Mouse (Mus musculus) myocyte (in vitro differentiated cells): ENCODE results near the gene Synpo2l. TPM values are rescaled to one million over a fixed set of nuclear protein-coding genes. Genes with fewer than 3 reads are reported as not detected.
"Not testable (repeated sequence)": the region's sequence is repeated elsewhere in the genome, so short reads cannot be mapped to it uniquely, and the experiment has no call there.

ENCODE experiments used
- H3K27me3 ChIP-seq: one replicate; pipeline ENCODE4 v1.6.1; 2011; ENCODE audit not compliant: control insufficient read depth, insufficient read depth, insufficient read length
- H3K36me3 ChIP-seq: one replicate; pipeline ENCODE4 v1.6.1; 2011; ENCODE audit not compliant: control insufficient read depth, insufficient read depth
- H3K4me2 ChIP-seq: one replicate; pipeline ENCODE4 v1.6.1; 2011; ENCODE audit warnings: low read depth, control low read depth
- H3K4me3 ChIP-seq: one replicate; pipeline ENCODE4 v1.5.1; 2011; ENCODE audit warnings: mild to moderate bottlenecking, control low read depth, moderate library complexity
- H3K79me2 ChIP-seq: one replicate; pipeline ENCODE4 v1.6.1; 2011; ENCODE audit not compliant: control insufficient read depth, insufficient read depth
- H3ac ChIP-seq: one replicate; pipeline ENCODE4 v1.6.1; 2011; ENCODE audit not compliant: control insufficient read depth, insufficient read length
- CEBPB ChIP-seq: IDR thresholded peaks from 2 replicates; pipeline ENCODE4 v1.6.1; 2011; ENCODE audit warnings: mild to moderate bottlenecking, moderate library complexity; ENCODE audit not compliant: poor library complexity, insufficient read depth, severe bottlenecking
- E2F4 ChIP-seq: IDR thresholded peaks from one replicate; pipeline ENCODE4 v1.6.1; 2011; ENCODE audit warnings: mild to moderate bottlenecking, control low read depth, moderate library complexity; ENCODE audit not compliant: insufficient read depth
- MAX ChIP-seq: IDR thresholded peaks from one replicate; pipeline ENCODE4 v1.6.1; 2011; ENCODE audit warnings: low read depth, mild to moderate bottlenecking, control low read depth
- MYOD1 ChIP-seq, 3 experiments: IDR thresholded peaks; one replicate each; pipeline ENCODE4 v1.6.1; 2011; ENCODE audit warnings: control low read depth in 2 of 3, low read depth in 2 of 3, mild to moderate bottlenecking in 2 of 3, moderate library complexity in 1 of 3; ENCODE audit not compliant: insufficient read length in 2 of 3, control insufficient read depth in 1 of 3
- MYOG ChIP-seq, 3 experiments: IDR thresholded peaks; one replicate each; pipeline ENCODE4 v1.6.1; 2011; ENCODE audit warnings: control low read depth in 2 of 3, low read depth in 2 of 3, mild to moderate bottlenecking in 2 of 3; ENCODE audit not compliant: insufficient read length in 2 of 3, control insufficient read depth in 1 of 3, insufficient read depth in 1 of 3
- POLR2A ChIP-seq: IDR thresholded peaks from one replicate; pipeline ENCODE4 v1.6.1; 2011; ENCODE audit warnings: low read depth, mild to moderate bottlenecking, control low read depth, moderate library complexity; ENCODE audit not compliant: insufficient read length
- POLR2AphosphoS2 ChIP-seq: IDR thresholded peaks from one replicate; pipeline ENCODE4 v1.6.1; 2011; ENCODE audit warnings: low read depth, control low read depth; ENCODE audit not compliant: insufficient read length
- REST ChIP-seq: IDR thresholded peaks from one replicate; pipeline ENCODE4 v1.6.1; 2011; ENCODE audit warnings: mild to moderate bottlenecking, control low read depth, moderate library complexity; ENCODE audit not compliant: insufficient read depth, insufficient read length
- SRF ChIP-seq: IDR thresholded peaks from one replicate; pipeline ENCODE4 v1.6.1; 2011; ENCODE audit warnings: low read depth; ENCODE audit not compliant: control insufficient read depth, insufficient read length
- TCF12 ChIP-seq: IDR thresholded peaks from one replicate; pipeline ENCODE4 v1.6.1; 2011; ENCODE audit warnings: mild to moderate bottlenecking, control low read depth; ENCODE audit not compliant: poor library complexity, insufficient read depth, severe bottlenecking
- TCF3 ChIP-seq: IDR thresholded peaks from one replicate; pipeline ENCODE4 v1.6.1; 2011; ENCODE audit warnings: low read depth, control low read depth; ENCODE audit not compliant: insufficient read length
- USF1 ChIP-seq: IDR thresholded peaks from one replicate; pipeline ENCODE4 v1.6.1; 2011; ENCODE audit warnings: low read depth, mild to moderate bottlenecking, control low read depth, moderate library complexity
- polyA plus RNA-seq: library from polyadenylated mRNA; unstranded; fragments of >200 nt; fragmentation: generic; extraction: Trizol; gene quantifications from one replicate; pipeline ENCODE4 v1.2.1, GENCODE M21; 2012; ENCODE audit warnings: missing spikeins

Synpo2l gene
- polyA plus RNA-seq, 1 experiment: 165 TPM

DNA sequence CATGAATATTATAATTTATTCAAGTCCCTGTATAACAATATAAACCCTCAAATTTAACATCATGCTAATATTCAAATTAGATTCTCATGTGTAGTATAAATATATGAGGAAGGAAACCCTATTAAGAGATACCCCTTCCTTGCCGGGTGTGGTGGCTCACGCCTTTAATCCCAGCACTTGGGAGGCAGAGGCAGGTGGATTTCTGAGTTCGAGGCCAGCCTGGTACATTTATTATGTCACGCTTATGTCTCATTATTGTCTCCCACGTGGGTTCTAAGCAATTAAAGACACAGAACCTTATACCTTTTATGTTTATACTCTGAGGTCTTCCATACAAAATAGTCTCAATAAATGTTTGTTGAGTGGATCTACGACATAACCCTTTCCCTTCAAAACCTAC lies 29.5 kb downstream of the Synpo2l start:
- TF ChIP-seq CEBPB (no peak), MYOD1 (IDR thresholded peaks at IDR 0.05; ENCODE audit: control insufficient read depth in 1 of 3, insufficient read length in 2 of 3, low read depth in 2 of 3) (no peak), MYOG (IDR thresholded peaks at IDR 0.05; ENCODE audit: control insufficient read depth in 1 of 3, insufficient read depth in 1 of 3, insufficient read length in 2 of 3, low read depth in 2 of 3) (no peak), SRF (no peak), E2F4 (no peak), USF1 (no peak), REST (no peak), TCF12 (no peak), MAX (no peak), POLR2AphosphoS2 (no peak), TCF3 (no peak), POLR2A (no peak)
- H3K79me2 ChIP-seq: peaks cover 21% of the 10 kb centered on the region

DNA sequence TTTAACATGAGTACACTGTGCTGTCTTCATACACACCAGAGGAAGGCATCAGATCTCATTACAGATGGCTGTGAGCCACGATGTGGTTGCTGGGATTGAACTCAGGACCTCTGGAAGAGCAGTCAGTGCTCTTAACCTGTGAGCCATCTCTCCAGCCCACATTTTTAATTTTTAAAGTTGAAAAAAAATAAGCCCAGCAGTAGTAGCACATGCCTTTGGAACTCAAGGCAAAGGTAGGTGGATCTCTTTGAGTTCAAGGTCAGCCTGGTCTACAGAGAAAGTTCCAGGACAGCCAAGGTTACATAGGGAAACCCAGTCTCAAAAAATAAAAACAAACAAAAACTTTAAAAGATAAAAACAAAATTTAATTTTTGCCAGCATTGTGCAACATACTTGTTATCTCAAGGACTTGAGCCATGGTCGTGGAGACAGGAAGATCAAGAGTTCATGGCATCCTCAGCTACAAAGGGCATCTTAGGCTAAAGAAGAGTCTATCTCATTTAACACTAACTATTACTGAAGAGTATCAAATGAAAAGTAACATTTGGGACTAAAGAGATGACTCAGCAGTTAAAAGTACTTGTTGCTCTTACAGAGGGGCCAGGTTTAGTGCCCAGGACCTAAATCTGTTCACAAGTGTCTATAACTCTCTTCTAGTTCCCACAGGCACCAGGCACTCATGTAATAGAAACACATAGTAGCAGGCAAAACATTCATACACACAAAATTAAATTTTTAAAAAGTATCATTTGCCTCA lies 30.2 kb downstream of the Synpo2l start:
- Histone ChIP-seq H3K36me3 (no peaks in the 10 kb centered on the region), H3K79me2 (peaks cover 21% of the 10 kb centered on the region), H3K4me3 (no peak overlapping the region), H3K4me2 (no peak overlapping the region), H3K27me3 (no peaks in the 10 kb centered on the region), H3ac (no peak overlapping the region)
- TF ChIP-seq TCF12 (no peak), REST (no peak), MYOD1 (IDR thresholded peaks at IDR 0.05; ENCODE audit: control insufficient read depth in 1 of 3, insufficient read length in 2 of 3, low read depth in 2 of 3) (no peak), CEBPB (no peak), MYOG (IDR thresholded peaks at IDR 0.05; ENCODE audit: control insufficient read depth in 1 of 3, insufficient read depth in 1 of 3, insufficient read length in 2 of 3, low read depth in 2 of 3) (no peak), E2F4 (no peak), MAX (no peak), POLR2AphosphoS2 (no peak), SRF (no peak), USF1 (no peak), TCF3 (no peak), POLR2A (no peak)

More for the DNA sequence above, 29.5 kb downstream of the Synpo2l start:
- H3ac ChIP-seq: no peak overlapping the region
- no peaks in the 10 kb centered on the region for H3K36me3 ChIP-seq
- H3K4me2 ChIP-seq: no peak overlapping the region
- no peak overlapping the region for H3K4me3 ChIP-seq
- H3K27me3 ChIP-seq: no peaks in the 10 kb centered on the region

DNA sequence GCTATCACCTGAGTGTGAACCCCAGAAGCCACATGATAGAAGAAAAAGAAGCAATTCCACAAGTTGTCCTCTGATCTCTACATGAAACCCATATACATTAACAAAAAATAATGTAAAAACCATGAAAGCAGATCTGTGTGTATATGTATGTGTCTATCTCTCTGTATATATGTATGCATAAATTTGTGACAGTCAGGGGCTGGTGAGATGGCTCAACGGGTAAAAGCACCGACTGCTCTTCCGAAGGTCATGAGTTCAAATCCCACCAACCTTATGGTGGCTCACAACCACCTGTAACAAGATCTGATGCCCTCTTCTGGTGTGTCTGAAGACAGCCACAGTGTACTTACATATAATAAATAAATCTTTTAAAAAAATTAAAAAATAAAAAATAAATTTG lies 31.2 kb downstream of the Synpo2l start:
- H3K27me3 ChIP-seq, H3K4me3 ChIP-seq, H3K36me3 ChIP-seq, H3ac ChIP-seq, H3K4me2 ChIP-seq: not testable (repeated sequence)
- peaks cover 19% of the 10 kb centered on the region for H3K79me2 ChIP-seq

DNA sequence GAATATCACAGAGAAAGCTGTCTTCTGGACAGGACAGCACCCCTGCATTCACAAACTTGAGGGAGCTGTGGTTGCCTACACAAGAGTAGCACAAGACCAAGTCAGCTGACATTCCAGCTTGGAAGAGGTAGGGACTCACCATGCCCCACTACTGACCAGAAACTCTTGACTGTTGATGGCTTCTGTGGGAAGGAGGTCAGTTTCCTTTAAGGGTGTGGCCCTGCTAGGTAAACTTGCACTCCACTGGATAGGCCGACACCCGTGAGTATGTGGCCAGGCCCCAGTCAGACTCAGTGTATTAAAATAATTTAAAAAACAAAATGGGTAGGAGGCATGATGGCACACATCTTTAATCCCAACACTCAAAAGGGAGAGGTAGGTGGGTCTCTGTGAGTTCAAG lies 32.6 kb downstream of the Synpo2l start:
- H3K36me3 ChIP-seq: no peaks in the 10 kb centered on the region
- H3K79me2 ChIP-seq: peaks cover 10% of the 10 kb centered on the region
- H3K4me2 ChIP-seq: no peak overlapping the region
- no peak overlapping the region for H3ac ChIP-seq
- no peaks in the 10 kb centered on the region for H3K27me3 ChIP-seq
- H3K4me3 ChIP-seq: no peak overlapping the region
- TF ChIP-seq POLR2A (no peak), TCF3 (no peak), E2F4 (no peak), MAX (no peak)

DNA sequence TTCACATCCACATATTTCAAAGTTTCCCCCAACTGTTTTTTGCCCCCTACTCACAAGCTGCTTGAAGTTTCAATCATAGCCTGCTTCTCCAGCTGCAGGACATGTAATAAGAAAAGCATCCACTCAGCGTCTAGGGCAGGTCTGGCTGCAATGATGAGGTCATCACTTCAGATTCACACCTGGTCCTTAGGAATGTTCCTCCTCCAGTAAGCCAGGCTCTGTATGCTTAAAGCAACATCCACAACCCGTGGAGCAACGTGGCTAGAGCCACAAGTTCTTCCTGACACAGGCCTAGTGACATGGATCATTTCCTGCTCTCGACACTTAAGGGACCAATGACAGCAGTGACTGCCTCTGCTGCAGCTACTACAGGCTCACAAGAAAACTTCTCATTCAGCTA lies 36.9 kb downstream of the Synpo2l start:
- Histone ChIP-seq H3K4me2 (no peak overlapping the region), H3K4me3 (no peak overlapping the region), H3ac (no peak overlapping the region), H3K79me2 (no peaks in the 10 kb centered on the region), H3K36me3 (no peaks in the 10 kb centered on the region), H3K27me3 (no peaks in the 10 kb centered on the region)
- TF ChIP-seq MYOG (IDR thresholded peaks at IDR 0.05; ENCODE audit: control insufficient read depth in 1 of 3, insufficient read depth in 1 of 3, insufficient read length in 2 of 3, low read depth in 2 of 3): no peak
- TF ChIP-seq E2F4: no peak
- no peak for TF ChIP-seq REST
- no peak for TF ChIP-seq TCF12
- TF ChIP-seq SRF: no peak
- no peak for TF ChIP-seq CEBPB
- no peak for TF ChIP-seq POLR2AphosphoS2
- no peak for TF ChIP-seq USF1
- no peak for TF ChIP-seq MYOD1 (IDR thresholded peaks at IDR 0.05; ENCODE audit: control insufficient read depth in 1 of 3, insufficient read length in 2 of 3, low read depth in 2 of 3)
- no peak for TF ChIP-seq TCF3
- TF ChIP-seq POLR2A: no peak
- TF ChIP-seq MAX: no peak
